Mouse (Mus musculus): ENCODE data around the gene Tspan33.

DNA sequence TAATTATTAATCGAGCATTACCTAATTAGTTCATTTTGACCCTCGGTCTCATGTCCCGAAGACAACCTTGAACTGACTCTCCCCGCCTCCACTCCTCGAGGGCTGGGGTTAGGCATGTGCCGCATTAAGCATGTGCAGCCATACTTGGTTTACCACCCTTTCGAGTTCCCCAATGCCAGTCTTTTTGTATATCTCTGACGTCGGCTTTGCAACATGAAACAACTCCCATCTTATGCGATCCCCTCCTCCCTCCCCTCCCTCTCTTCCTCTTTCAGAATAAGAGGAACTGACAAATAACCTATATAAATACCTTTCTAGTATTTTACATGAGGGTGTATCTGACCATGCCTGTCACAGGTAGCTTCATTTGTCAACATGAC is 43.9 kb upstream of the Tspan33 start:
- no peak for TF ChIP-seq GATA1 (IDR thresholded peaks at IDR 0.05; ENCODE audit: borderline replicate concordance, low read length)
- TF ChIP-seq FLI1 (IDR thresholded peaks at IDR 0.05; ENCODE audit: low read length) = no peak
